Mouse (Mus musculus) forebrain, postnatal 0 days (tissue): ENCODE results near the gene Ccdc155. TPM values are rescaled to one million over a fixed set of nuclear protein-coding genes. Genes with fewer than 3 reads are reported as not detected.
A peak's percentile ranks its signal among the peaks of the same experiment; 100 is the strongest.
"Not testable (repeated sequence)": the region's sequence is repeated elsewhere in the genome, so short reads cannot be mapped to it uniquely, and the experiment has no call there.

Experiments
- ATAC-seq: fragments of 200-750 bp; cut with Nextera tagmentation; 2 replicates; pipeline ENCODE4 v1.8.0; 2017; ENCODE audit warnings: mild to moderate bottlenecking, moderate library complexity
- DNase-seq: peaks from one replicate; pipeline ENCODE4 v3.0.0-alpha.2; 2015
- H3K27ac ChIP-seq: fragments of 300-500 bp; sonication (generic); 2 replicates; pipeline ENCODE4 v1.5.1; 2014; ENCODE audit warnings: low read depth, mild to moderate bottlenecking, antibody characterized with exemption, low read length, moderate library complexity, mixed read lengths
- H3K27me3 ChIP-seq: fragments of 300-500 bp; sonication (generic); 2 replicates; pipeline ENCODE4 v1.6.1; 2014; ENCODE audit warnings: mild to moderate bottlenecking, low read length, mixed read lengths; ENCODE audit not compliant: insufficient read depth
- H3K36me3 ChIP-seq: fragments of 300-500 bp; sonication (generic); 2 replicates; pipeline ENCODE4 v1.6.1; 2014; ENCODE audit warnings: mild to moderate bottlenecking, moderate library complexity; ENCODE audit not compliant: insufficient read depth
- H3K4me1 ChIP-seq: fragments of 300-500 bp; sonication (generic); 2 replicates; pipeline ENCODE4 v1.6.1; 2014; ENCODE audit warnings: antibody characterized with exemption; ENCODE audit not compliant: insufficient read depth
- H3K4me2 ChIP-seq: fragments of 300-500 bp; sonication (generic); 2 replicates; pipeline ENCODE4 v1.6.1; 2014; ENCODE audit warnings: low read depth, mild to moderate bottlenecking, moderate library complexity
- H3K4me3 ChIP-seq: fragments of 300-500 bp; sonication (generic); 2 replicates; pipeline ENCODE4 v1.5.1; 2014; ENCODE audit warnings: low read depth, low read length, mixed read lengths
- H3K9ac ChIP-seq: fragments of 300-500 bp; sonication (generic); 2 replicates; pipeline ENCODE4 v1.6.1; 2014; ENCODE audit warnings: mild to moderate bottlenecking
- H3K9me3 ChIP-seq: fragments of 300-500 bp; sonication (generic); 2 replicates; pipeline ENCODE4 v1.6.1; 2016; ENCODE audit warnings: low read length
- CTCF ChIP-seq: sonication (generic); IDR thresholded peaks from 2 replicates; pipeline ENCODE4 v1.5.1; 2016; ENCODE audit warnings: antibody characterized with exemption, control low read depth, low read depth
- WGBS: fragments of 180-500 bp; shearing (Covaris S2); extraction: QIAGEN DNeasy Blood & Tissue Kit; methylation state at CpG from one replicate; pipeline ENCODE4 v1.1.7; 2014; 5-methylcytosine and 5-hydroxymethylcytosine counted together
- polyA plus RNA-seq: library from polyadenylated mRNA; unstranded; fragments of >200 nt; fragmentation: Nextera tagmentation; extraction: Ambion mirVana; gene quantifications from 2 replicates; pipeline ENCODE4 v1.2.1, GENCODE M21; 2015
- total RNA-seq: library from RNA; depleted of rRNA; stranded (reverse); fragments of >200 nt; gene quantifications from 2 replicates; pipeline ENCODE4 v1.2.3, GENCODE M21; 2014

Ccdc155 gene
- total and polyA plus RNA-seq, 2 experiments from 2014 or later: 0.14 to 0.97 TPM

DNA sequence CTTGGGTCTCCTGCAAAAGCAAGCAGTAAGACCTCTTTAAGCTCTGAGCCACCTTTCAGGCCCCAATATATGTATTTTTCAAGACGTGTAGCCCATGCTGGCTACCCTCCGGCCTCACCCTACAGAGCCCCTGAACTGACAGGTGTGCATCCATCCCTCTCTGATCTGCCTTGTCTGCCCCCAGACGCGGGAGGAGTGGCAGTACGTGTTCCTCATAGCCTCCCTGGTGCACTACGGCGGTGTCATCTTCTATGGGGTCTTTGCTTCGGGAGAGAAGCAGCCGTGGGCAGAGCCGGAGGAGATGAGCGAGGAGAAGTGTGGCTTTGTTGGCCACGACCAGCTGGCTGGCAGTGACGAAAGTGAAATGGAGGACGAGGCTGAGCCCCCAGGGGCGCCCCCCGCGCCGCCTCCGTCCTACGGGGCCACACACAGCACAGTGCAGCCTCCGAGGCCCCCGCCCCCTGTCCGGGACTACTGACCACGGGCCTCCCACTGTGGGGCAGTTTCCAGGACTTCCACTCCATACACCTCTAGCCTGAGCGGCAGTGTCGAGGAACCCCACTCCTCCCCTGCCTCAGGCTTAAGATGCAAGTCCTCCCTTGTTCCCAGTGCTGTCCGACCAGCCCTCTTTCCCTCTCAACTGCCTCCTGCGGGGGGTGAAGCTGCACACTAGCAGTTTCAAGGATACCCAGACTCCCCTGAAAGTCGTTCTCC is 30.0 kb downstream of the Ccdc155 start:
- 0 out of 2 replicates have a peak, but pooled peaks have one; percentile 32 for ATAC-seq
- Histone ChIP-seq H3K4me1 (no peaks in the 10 kb centered on the region; the same call in 1 of the 2 replicates), H3K4me2 (no peak overlapping the region), H3K27me3 (peaks cover 55% of the 10 kb centered on the region), H3K27ac (no peak overlapping the region), H3K9me3 (no peaks in the 10 kb centered on the region), H3K9ac (no peak overlapping the region), H3K36me3 (no peaks in the 10 kb centered on the region), H3K4me3 (no peak overlapping the region)
- no peak for TF ChIP-seq CTCF
- WGBS: 6% methylated on average over 28 of the region's 29 CpGs
- DNase-seq: no peak

DNA sequence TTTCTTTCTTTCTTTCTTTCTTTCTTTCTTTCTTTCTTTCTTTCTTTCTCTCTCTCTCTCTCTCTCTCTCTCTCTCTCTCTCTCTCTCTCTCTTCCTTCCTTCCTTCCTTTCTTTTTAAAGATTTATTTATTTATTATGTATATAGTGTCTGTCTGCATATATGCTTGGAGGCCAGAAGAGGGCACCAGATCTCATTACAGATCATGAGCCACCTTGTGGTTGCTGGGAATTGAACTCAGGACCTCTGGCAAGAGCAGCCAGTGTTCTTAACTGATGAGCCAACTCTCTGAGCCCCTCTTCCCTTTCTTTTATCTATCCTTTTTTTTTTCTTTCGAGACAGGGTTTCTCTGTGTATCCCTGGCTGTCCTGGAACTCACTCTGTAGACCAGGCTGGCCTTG is 30.9 kb downstream of the Ccdc155 start:
- H3K27ac ChIP-seq, H3K9me3 ChIP-seq, H3K4me2 ChIP-seq, H3K4me1 ChIP-seq, DNase-seq, H3K36me3 ChIP-seq, ATAC-seq, H3K9ac ChIP-seq, H3K4me3 ChIP-seq: not testable (repeated sequence)
- WGBS: 58% methylated on average over 1 of the region's 1 CpGs
- peaks cover 45% of the 10 kb centered on the region for H3K27me3 ChIP-seq
- TF ChIP-seq CTCF: peak; percentile 61

DNA sequence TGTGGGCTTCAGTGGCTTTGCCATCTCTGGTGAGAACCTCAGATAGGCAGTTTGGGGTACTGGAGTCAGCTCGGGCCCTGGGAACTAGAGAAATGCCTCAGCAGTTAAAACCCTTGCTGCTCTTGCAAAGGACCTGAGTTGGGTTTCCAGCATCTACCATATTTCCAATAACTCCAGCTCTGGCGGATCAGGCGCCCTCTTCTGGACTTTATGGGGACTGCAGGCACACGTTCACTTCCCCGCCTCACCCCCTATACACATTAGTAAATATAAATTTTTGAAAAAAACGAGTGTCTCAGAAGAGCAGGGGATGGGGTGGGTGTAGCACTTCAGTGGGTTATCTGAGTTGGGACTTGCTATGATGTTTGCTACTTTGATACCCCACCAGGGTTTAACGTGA is 31.7 kb downstream of the Ccdc155 start:
- no peaks in the 10 kb centered on the region for H3K9me3 ChIP-seq
- no peak overlapping the region for H3K4me3 ChIP-seq
- H3K27ac ChIP-seq: no peak overlapping the region
- DNase-seq: no peak
- peak; percentile 43; the same call in 1 of the 2 replicates for TF ChIP-seq CTCF
- ATAC-seq: no peak
- no peaks in the 10 kb centered on the region for H3K36me3 ChIP-seq
- no peak overlapping the region for H3K9ac ChIP-seq
- H3K4me1 ChIP-seq: no peaks in the 10 kb centered on the region; the same call in 1 of the 2 replicates
- peaks cover 41% of the 10 kb centered on the region for H3K27me3 ChIP-seq
- H3K4me2 ChIP-seq: no peak overlapping the region
- WGBS: 69% methylated on average over 7 of the region's 7 CpGs

DNA sequence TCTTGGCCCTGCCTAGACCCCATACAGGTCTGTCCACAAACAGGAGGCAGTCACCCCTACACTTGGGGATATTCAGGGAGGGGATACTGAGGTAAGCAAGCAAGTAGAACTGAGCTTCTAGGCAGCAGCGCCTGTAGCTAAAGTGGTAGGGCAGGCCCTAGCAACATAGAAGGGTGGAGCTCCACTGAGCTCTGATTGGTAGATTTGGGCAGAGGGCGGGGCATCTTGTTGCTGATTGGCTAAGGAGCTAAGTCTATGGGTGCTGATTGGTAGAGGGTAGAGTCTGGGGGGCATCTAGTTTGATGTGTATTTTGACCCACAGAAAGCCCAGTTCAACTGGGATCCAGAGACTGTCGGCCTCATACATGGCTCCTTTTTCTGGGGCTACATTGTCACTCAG is 35.2 kb downstream of the Ccdc155 start:
- 94% methylated on average over 3 of the region's 3 CpGs for WGBS
- no peak overlapping the region for H3K9ac ChIP-seq
- H3K4me1 ChIP-seq: no peaks in the 10 kb centered on the region
- no peaks in the 10 kb centered on the region for H3K36me3 ChIP-seq
- H3K4me3 ChIP-seq: no peak overlapping the region
- ATAC-seq: peak; percentile 23; the same call in 1 of the 2 replicates
- no peak for DNase-seq
- H3K27me3 ChIP-seq: peaks cover 15% of the 10 kb centered on the region
- no peak overlapping the region for H3K4me2 ChIP-seq
- TF ChIP-seq CTCF: no peak
- no peak overlapping the region for H3K27ac ChIP-seq
- no peaks in the 10 kb centered on the region for H3K9me3 ChIP-seq

DNA sequence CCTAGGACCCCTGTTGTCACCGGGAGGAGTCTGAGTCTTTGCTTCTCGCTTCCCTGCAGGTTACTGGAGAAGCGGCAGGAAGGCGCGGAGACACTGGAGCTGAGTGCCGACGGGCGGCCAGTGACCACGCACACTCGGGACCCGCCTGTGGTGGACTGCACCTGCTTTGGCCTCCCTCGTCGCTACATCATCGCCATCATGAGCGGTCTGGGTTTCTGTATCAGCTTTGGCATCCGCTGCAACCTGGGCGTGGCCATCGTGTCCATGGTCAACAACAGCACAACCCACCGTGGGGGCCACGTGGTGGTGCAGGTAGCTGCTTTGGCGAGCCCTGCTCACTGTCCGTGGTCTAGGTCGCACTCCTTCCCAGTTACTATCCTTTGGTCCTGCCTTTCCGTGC is 36.0 kb downstream of the Ccdc155 start:
- Histone ChIP-seq H3K4me3 (no peak overlapping the region), H3K4me2 (peak overlapping the region; percentile 38), H3K9me3 (no peaks in the 10 kb centered on the region), H3K27me3 (peaks cover 11% of the 10 kb centered on the region), H3K27ac (no peak overlapping the region), H3K9ac (0 out of 2 replicates have a peak overlapping the region, but pooled peaks have one; percentile 18), H3K36me3 (no peaks in the 10 kb centered on the region), H3K4me1 (no peaks in the 10 kb centered on the region)
- DNase-seq: no peak
- no peak for TF ChIP-seq CTCF
- ATAC-seq: no peak
- WGBS: 7% methylated on average over 24 of the region's 24 CpGs

DNA sequence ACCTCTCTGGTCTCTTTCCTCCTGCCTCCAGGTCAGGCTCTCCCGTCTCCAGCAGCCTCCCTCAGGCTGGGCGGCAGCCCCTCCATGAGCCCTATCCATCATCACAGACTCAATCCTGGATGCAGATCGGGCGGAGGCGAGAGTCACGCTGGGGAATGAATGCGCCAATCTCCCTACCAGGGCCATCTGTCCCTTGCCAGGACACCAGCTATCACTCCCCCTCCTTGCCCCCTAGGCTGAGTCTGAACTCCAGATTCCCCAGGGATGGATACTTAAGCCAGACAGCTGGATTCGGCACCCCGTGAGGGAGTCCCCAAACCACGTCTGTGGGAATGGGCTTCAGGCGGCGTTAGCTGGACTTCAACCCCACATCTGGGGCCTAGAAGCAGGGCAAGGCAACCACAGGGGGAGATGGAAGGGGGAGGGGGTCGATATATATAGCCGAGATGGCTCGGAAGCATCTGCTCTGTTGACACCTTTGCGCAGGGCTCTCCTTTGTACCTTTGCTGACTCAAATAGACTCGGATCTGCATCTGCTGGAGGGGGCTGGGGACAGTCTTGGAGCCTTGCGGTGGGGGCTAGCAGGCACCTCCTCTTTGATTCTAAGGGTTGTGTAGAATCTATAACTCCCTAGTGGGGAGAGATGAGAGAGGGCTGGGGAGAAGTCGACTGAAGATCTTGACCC is 36.8 kb downstream of the Ccdc155 start:
- ATAC-seq (peak; percentile 21; the same call in 1 of the 2 replicates), DNase-seq (no peak)
- Histone ChIP-seq H3K36me3 (no peaks in the 10 kb centered on the region), H3K4me2 (peak overlapping the region; percentile 38), H3K27me3 (peaks cover 14% of the 10 kb centered on the region), H3K27ac (no peak overlapping the region), H3K4me3 (peak overlapping the region; percentile 18), H3K4me1 (no peaks in the 10 kb centered on the region), H3K9ac (peak overlapping the region; percentile 44), H3K9me3 (no peaks in the 10 kb centered on the region)
- 5% methylated on average over 19 of the region's 19 CpGs for WGBS
- no peak for TF ChIP-seq CTCF

DNA sequence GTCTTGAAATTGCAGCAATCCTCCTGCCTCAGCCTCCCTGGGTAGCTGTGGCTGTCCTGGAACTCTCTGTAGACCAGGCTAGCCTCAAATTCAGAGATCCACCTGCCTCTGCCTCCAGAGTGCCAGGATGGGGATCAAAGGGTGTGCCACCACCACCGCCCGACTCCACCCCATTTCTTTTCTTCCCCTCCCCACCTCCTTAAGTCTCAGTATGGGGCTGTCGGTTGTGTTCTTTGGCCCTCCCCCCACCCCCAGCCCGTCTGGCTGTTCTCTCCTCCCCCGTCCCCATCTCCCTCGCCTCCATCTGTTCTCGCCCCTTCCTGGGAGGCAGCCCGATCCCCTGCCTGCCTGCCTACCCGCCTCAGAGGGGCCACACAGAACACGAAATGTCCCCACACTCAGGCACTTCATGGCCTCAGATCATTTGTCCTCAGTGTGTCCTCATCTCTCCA is 37.7 kb downstream of the Ccdc155 start:
- Histone ChIP-seq H3K27me3 (peaks cover 14% of the 10 kb centered on the region), H3K9ac (no peak overlapping the region), H3K9me3 (no peaks in the 10 kb centered on the region), H3K36me3 (no peaks in the 10 kb centered on the region), H3K4me2 (peak overlapping the region; percentile 38), H3K4me3 (no peak overlapping the region), H3K4me1 (peaks cover 6% of the 10 kb centered on the region; the same call in 1 of the 2 replicates), H3K27ac (peak overlapping the region; percentile 54; the same call in 1 of the 2 replicates)
- DNase-seq (no peak), ATAC-seq (no peak)
- TF ChIP-seq CTCF: no peak
- WGBS: 18% methylated on average over 10 of the region's 10 CpGs
